Mouse (Mus musculus): ENCODE results near the gene Idnk.

The Idnk gene

GRCm38 (mm10) chr13:58147760-58148159, 9.7 kb upstream of the Idnk start:
- DNase-seq = no peak

- DNase-seq = peak; percentile 50 to 53
Observed at GRCm38 (mm10) chr13:58148256-58148831, 9.1 kb upstream of the Idnk start.

DNA sequence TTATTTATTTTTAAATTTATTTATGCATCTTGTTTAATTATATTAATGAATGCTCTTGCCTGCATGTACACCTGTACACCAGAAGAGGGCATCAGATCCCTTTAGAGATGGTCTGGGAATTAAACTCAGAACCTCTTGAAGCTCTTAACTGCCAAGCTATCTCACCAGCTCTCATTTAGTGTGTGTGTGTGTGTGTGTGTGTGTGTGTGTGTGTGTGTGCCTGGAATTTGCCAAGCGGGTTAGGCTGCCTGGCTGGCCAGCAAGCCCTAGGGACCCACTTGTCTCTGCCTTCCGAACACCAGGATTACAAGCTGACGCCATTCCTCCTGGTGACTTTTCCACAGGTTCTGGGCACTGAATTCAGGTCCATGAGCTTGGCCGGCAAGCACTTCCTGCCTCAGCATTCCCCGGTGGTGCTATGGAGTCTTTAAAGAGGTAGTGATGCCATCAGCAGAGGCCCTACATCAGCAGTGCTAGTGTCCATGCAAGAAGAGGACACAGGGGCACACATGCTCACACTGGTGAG, 8.4 kb upstream of the Idnk start:
- peak in 1 of 2 experiments; percentile 26 for DNase-seq

GRCm38 (mm10) chr13:58149629-58150028, 7.8 kb upstream of the Idnk start:
- DNase-seq = no peak

DNA sequence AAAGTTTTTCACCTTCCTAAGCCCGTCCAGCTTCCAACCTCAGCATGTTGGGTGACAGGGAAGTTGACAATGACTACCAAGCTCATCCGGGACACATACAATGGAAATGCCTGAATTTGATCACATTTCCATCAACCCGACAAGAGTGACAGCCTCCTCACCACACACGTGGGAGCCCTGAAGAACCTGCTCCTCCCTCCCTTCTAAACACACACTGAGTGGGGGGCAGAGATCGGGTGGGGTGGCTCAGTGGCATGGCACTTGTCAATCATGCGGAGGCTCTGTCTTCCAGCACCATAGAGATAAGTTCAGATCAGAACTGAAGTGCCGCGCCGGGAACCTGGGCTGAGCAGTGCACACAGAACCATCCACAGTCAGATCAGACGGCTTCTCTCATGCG, 7.0 kb upstream of the Idnk start:
- DNase-seq = no peak

DNA sequence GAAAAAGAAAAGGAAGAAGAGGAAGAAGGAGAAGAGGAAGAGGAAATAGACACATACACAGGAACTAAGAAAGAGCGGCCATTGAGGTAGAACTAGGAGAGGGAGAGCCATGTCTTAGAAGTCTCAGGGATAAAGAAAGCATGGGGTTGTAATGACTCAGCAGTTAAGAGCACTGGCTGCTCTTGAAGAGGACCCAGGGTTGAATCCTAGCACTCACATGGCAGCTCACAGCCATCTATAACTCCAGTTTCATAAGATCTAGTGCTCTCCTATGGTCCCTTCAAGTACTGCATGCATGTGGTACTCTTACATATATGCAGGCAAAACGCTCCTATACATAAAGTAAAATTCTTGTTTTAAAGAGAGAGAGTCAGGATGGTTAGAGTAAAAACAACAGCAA, 1.4 kb upstream of the Idnk start:
- no peak for DNase-seq

DNA sequence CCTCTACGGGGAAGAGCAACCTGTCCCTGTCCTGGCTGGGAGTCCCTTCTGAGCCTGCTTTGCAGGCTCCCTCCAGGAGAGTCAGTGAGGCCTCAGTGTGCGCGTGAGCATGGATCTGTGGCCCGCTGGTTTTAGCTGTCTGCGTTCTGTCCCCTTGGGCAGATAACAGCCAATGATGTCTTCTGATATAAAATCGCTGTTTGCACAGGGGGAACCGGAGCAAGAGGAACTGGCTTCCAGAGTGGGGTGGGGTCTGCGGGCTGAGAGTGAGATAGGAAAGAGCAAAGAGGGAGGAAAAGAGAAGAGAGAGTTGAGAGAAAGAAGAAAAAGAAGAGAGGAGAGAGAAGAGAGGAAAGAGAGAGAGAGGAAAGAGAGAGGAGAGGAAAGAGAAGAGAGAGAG, 413 bp upstream of the Idnk start:
- DNase-seq = no peak

DNA sequence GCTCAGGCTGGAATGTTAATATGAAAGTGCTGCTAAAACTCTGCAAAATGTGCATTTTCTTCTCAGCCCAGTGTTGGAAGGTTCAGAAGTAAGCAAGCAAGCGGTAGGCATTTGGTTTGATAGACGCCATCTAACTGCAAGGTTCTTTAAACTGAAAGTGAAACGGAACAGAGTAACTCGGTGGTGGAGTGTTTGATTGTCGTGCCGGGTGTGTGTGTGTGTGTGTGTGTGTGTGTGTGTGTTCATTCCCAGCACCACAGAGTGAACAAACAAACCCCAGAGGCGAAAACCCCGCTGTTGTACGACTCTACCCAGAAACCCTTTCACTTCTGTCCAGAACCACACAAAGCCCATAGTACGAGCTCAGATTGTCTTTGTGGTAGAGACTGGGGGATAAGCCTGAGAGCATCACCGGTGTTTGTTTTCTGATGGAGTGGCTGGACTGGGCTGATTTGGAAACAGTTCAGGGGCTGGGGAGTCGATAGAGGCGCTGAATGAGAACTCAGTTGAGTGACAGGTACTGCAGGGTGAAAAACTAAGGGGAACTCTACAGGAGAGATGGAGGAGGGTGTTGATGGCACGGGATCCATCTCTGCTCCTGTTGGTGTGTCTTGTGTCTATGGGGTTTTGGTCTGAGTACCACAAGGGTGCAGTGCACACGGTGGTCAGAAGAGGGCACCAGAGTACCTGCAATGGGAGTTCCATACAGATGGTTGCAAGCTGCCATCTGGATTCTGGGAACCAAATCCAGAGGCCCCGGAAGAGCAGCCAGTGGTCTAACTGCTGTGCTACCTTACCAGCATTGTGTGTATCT, 857 bp downstream of the Idnk start:
- peak; percentile 87 to 90 for DNase-seq

DNA sequence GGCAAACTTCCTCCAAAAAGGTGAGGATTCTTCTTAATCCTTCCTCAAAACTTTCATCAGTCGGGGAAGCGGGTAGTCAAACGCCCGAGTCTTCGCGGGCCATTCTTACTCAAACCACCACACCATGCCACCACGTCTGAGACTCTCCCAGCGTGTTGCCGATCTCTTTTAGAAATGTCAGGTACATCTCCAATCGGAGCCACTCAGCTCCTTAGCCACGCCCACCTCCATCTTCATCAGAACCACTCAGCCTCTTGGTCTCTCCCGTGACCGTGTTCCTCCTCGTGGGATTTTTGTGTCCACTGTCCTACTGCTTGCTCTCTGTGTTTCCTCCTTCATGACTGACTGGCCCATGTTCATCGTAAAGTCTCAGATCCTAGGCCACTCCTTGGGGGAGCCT, 3.3 kb downstream of the Idnk start:
- DNase-seq = no peak

- no peak for DNase-seq
Observed at GRCm38 (mm10) chr13:58163343-58163742, 5.9 kb downstream of the Idnk start.

DNA sequence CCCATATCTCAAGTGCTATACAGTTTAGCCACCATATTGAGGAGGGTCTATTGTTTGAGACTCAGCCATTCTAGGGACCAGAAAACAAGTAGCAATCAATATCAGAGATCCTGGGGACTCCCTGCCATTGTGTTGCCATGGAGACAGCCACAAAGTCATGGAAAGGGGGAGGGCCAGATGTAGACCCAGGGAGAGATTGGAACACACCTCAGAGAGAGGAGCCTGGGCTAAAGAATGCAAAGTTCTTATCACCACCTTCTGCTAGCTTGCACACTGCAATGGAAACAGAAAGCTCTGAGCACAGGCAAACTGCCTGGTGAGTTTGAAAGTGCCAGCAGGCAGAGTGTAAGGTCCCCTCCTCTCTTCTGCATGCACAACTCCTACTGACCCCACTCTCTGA, 10.7 kb downstream of the Idnk start:
- DNase-seq = no peak

DNA sequence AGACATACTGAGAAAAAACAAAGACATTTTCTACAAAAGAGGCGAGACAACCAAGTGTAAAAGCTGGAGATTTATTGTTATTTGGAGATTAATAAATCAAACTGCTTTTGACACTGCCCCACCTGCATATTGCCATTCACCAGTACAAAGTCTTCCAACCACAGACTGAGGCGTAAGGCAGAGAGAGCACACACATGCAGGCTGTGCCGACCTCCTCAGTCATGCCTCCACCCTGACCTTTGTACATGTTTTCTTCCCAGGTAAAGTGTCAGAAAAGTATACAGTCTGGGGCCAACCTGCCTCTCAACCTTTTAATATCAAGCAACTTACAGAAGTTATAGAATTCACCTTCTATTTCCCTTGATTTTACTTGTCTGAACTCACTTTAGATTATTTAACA, 18.7 kb downstream of the Idnk start:
- DNase-seq = no peak

GRCm38 (mm10) chr13:58177511-58178208, 20.2 kb downstream of the Idnk start:
- peak; percentile 94 to 99 for DNase-seq

- DNase-seq = no peak
Observed at GRCm38 (mm10) chr13:58181607-58182551, 24.4 kb downstream of the Idnk start.

GRCm38 (mm10) chr13:58184111-58184510, 26.7 kb downstream of the Idnk start:
- no peak for DNase-seq

DNA sequence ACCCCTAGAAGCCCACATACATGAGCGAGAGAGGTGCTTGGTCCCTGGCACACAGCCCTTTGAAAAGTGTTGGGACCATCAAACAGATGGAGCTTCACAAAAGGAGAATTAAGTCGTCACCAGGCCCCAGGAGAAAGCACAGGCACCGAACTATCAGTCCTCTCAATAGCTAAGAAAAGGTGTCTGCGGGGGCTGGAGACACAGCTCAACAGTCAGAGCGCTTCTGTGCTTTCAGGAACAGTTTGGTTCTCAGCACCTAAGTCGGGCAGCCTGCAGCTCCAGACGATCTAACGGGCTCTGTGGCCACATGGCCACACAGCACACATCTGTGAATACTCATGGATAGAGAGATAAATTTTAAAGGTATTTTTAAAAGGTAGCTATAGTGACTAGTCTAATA, 28.8 kb downstream of the Idnk start:
- DNase-seq = no peak

DNA sequence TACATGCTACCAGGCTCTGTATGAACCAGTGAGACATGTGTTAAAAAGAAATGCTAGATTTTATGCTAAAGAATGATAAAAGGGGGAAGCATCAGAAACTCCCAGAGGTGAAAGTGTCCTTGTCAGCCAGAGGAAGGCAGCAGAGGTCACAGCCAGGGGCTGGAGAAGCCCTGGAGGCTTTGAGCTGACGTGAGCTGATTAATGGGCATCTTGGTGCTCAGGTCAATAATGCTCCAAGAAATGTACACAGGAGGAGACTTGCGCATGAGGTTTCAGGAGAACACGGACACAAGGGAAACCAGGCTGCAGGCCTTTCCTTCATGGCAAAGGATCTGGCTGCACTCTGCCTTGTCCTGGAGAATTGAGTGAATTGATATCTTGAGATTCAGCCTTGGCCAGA, 30.3 kb downstream of the Idnk start:
- no peak for DNase-seq

- peak; percentile 80 to 89 for DNase-seq
Observed at GRCm38 (mm10) chr13:58188412-58188811, 31.0 kb downstream of the Idnk start.

GRCm38 (mm10) chr13:58189473-58189872, 32.0 kb downstream of the Idnk start:
- DNase-seq = no peak

DNA sequence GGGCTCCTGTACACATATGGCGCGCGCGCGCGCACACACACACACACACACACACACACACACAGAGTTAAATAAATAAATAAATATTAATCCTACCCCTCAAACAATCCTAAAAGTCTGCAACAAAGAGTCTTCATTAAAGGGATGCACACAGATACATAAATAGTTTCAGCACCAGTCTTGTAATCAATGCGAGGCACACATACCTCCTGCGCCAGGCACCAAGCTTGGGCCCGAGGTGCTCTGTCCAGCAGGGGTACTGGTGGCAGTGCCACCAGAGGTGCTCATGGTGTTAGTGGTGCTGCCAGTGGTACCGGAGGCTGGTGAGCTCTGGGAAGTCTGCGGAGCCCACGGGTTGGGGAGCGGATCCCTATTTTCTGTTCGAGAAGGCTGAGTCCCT, 34.1 kb downstream of the Idnk start:
- no peak for DNase-seq

- no peak for DNase-seq
Observed at GRCm38 (mm10) chr13:58192146-58192545, 34.7 kb downstream of the Idnk start.

DNA sequence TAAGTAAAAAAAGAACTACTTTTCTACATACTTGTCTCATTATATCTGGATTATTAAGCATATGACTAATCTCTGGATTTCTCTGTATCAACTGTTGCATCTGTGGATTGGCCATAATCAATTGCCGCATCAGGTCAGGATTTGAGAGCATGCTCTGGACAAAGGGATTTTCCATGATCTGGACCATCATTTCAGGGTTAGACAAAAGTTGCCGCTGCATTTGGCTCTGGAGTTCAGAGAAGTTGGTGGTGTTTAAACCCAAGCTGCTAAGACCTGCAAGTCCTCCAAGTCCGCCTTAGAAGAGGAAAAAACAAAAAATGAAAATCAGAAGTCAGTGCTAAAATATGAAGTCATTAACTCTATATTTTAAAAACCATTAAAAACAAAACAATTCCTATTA, 35.8 kb downstream of the Idnk start:
- DNase-seq = no peak

- no peak for DNase-seq
Observed at GRCm38 (mm10) chr13:58194908-58195307, 37.5 kb downstream of the Idnk start.

Data from lung, postnatal 4 days (tissue).